Mouse (Mus musculus): ENCODE measurements around the gene Dnm3. TPM values are rescaled to one million over a fixed set of nuclear protein-coding genes. Genes with fewer than 3 reads are reported as not detected.

Dnm3 gene
- polyA plus RNA-seq, 1 experiment from 2014 or later = 35.6 TPM

DNA sequence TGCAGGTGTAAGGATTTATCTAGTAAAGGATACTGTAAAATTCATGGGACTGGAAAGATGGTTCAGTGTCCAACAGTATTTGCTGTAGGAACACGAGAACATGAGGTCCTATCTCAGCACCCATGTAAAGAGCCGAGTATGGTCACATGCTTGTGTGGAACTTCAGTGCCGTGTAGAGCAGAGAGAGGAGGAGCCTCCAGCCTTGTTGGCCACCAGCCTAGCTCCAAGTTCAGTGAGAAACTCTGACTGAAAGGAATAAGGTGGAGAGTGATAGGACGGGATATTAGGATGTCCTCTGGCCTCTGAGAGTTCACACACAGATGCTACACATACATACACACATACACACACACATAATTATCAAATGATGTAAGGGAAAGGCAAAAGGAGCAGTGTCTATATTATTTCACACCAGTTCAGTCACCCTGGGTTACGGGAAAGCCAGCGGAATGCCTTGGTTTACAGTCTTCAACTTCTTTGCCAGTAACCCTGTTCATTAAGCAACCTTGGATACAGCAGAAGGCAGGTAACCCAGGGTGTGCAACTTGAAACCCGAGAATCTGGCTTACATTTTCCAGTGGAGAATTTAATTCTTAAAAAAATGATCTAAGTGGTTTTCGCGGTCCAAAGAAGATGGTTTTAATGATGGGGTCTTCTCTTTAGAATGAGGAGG lies 497.1 kb downstream of the Dnm3 start:
- no peaks in the 10 kb centered on the region for H3K27me3 ChIP-seq
- POLR2A ChIA-PET = interaction anchor here (0.7 kb wide), 1 partner anchor 16 kb away, joined by 3 read pairs; no protein-coding TSS in a partner anchor
- ATAC-seq (no peak), DNase-seq (ENCODE audit: low read depth, low spot score) (no peak)
- CTCF ChIA-PET = interaction anchor here (0.6 to 1.3 kb wide), 4 partner anchors 12 to 352 kb away, joined by 3 read pairs; partner anchors contain the start of gene Pigc
- TF ChIP-seq CTCF (IDR thresholded peaks at IDR 0.05) = no peak
- in situ Hi-C loops (cut with MboI; ENCODE audit: low pct_unique_long_range_greater_than_20kb) = loop anchor here (25.0 kb wide), 1 partner anchor 557 kb away; the partner anchor contains the start of gene Mettl13

- ChIA-PET POLR2A (interaction anchor here (0.6 to 0.7 kb wide), 2 partner anchors 15 to 166 kb away, joined by 3 read pairs; no protein-coding TSS in a partner anchor), CTCF (interaction anchor here (0.6 to 1.3 kb wide), 4 partner anchors 11 to 353 kb away, joined by 3 read pairs; partner anchors contain the start of gene Pigc)
- ATAC-seq = no peak
- no peaks in the 10 kb centered on the region for H3K27me3 ChIP-seq
- no peak for TF ChIP-seq CTCF (IDR thresholded peaks at IDR 0.05)
- in situ Hi-C loops (cut with MboI; ENCODE audit: low pct_unique_long_range_greater_than_20kb) = loop anchor here (25.0 kb wide), 1 partner anchor 557 kb away; the partner anchor contains the start of gene Mettl13
- DNase-seq (ENCODE audit: low read depth, low spot score) = no peak
Observed at GRCm38 (mm10) chr1:161980046-161980445, 497.8 kb downstream of the Dnm3 start.

DNA sequence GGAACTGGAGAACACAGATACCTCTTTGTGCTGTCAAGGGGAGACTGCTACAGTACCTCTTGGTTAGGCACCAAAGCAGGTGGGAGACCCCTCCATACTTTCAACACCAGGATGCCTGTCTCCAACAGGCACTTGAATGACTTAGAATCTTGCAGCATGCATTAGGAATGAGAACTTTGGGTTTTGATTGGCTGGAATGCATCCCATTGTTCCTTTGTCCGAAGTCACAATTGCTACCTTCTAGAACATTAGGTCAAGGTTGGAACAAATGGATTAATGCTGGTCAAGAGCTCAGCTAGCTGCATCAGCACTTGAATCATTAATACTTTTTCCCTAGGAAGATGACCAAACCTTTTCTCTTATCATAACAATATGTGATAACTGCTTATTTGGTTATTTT lies 498.3 kb downstream of the Dnm3 start, which contains the start of gene 4930558K02Rik:
Gene 4930558K02Rik, minus strand, starts transcription at position 101 of the 400 bp plus-strand sequence.
- DNase-seq (ENCODE audit: low read depth, low spot score) = no peak
- no peak for TF ChIP-seq CTCF (IDR thresholded peaks at IDR 0.05)
- in situ Hi-C loops (cut with MboI; ENCODE audit: low pct_unique_long_range_greater_than_20kb) = loop anchor here (25.0 kb wide), 1 partner anchor 558 kb away; the partner anchor contains the start of gene Mettl13
- CTCF ChIA-PET = interaction anchor here (0.9 to 1.3 kb wide), 2 partner anchors 10 to 14 kb away, joined by 3 read pairs; partner anchors contain the start of gene Pigc
- no peaks in the 10 kb centered on the region for H3K27me3 ChIP-seq
- ATAC-seq = no peak
- POLR2A ChIA-PET = interaction anchor here (0.6 kb wide), 1 partner anchor 165 kb away, joined by 3 read pairs; no protein-coding TSS in a partner anchor

DNA sequence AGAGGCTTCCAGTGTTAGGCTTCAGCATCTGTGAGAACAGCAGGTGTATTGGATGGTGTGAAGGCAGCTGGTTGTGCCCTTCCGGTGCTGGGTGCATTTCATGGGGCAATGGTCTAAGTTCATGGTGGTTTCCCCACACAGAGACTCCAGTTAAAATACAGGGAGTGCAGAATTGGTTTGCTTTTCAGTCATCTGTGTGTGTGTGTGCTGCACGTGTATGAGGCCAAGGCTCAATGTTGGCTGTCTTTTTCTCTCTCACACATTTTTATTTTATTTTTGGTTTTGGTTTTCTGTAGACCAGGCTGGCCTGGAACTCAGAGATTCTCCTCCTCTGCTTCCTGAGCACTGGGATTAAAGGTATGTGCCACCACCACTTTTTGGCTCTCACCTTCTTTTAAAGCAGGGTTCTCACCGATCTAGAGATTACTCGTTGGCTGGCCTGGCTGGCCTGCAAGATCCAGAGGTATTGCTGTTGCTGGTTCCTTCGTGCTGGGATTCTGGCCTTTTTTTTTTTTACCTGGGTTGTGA lies 499.6 kb downstream of the Dnm3 start:
- CTCF ChIA-PET = interaction anchor here (0.7 to 2.5 kb wide), 2 partner anchors 10 to 339 kb away, joined by 3 to 7 read pairs; no protein-coding TSS in a partner anchor
- ATAC-seq (no peak), DNase-seq (ENCODE audit: low read depth, low spot score) (no peak)
- in situ Hi-C loops (cut with MboI; ENCODE audit: low pct_unique_long_range_greater_than_20kb) = loop anchor here (25.0 kb wide), 1 partner anchor 559 kb away; the partner anchor contains the start of gene Mettl13
- no peak for TF ChIP-seq CTCF (IDR thresholded peaks at IDR 0.05)
- POLR2A ChIA-PET = no interaction called here
- H3K27me3 ChIP-seq = no peaks in the 10 kb centered on the region

DNA sequence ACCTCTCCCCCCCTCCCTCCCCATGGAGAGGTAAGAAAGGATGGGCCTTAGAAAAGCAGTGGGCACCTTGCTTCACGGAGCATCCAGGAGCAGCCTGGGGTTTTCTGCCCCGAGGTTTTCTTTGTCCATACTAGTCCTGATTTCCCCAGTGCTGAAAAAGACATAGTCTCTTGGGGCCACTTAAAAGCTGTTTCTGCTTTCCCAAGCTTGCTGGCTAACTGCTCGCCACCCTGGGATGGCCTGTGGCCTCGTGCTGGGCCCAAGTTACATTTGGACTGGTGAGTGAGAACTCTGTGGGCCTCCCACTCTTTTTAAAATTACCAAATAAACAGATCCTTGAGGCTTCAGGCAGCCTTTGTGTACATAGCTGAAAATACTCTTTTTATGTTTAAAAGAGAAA lies 500.5 kb downstream of the Dnm3 start:
- no peak for TF ChIP-seq CTCF (IDR thresholded peaks at IDR 0.05)
- ATAC-seq (no peak), DNase-seq (ENCODE audit: low read depth, low spot score) (no peak)
- ChIA-PET CTCF (interaction anchor here (0.7 to 2.5 kb wide), 5 partner anchors 8 to 340 kb away, joined by 3 to 10 read pairs (median 7); no protein-coding TSS in a partner anchor), POLR2A (no interaction called here)
- in situ Hi-C loops (cut with MboI; ENCODE audit: low pct_unique_long_range_greater_than_20kb) = loop anchor here (25.0 kb wide), 1 partner anchor 560 kb away; the partner anchor contains the start of gene Mettl13
- H3K27me3 ChIP-seq = no peaks in the 10 kb centered on the region

GRCm38 (mm10) chr1:161976255-161977182 lies 501.3 kb downstream of the Dnm3 start:
- no peaks in the 10 kb centered on the region for H3K27me3 ChIP-seq
- ChIA-PET POLR2A (no interaction called here), CTCF (interaction anchor here (1.0 to 2.5 kb wide), 7 partner anchors 8 to 360 kb away, joined by 3 to 10 read pairs (median 6); no protein-coding TSS in a partner anchor)
- peak; percentile 90 for TF ChIP-seq CTCF (IDR thresholded peaks at IDR 0.05)
- ATAC-seq (peak; percentile 87), DNase-seq (ENCODE audit: low read depth, low spot score) (peak; percentile 63)
- in situ Hi-C loops (cut with MboI; ENCODE audit: low pct_unique_long_range_greater_than_20kb) = loop anchor here (25.0 kb wide), 1 partner anchor 561 kb away; the partner anchor contains the start of gene Mettl13

GRCm38 (mm10) chr1:161972233-161972632 lies 505.6 kb downstream of the Dnm3 start:
- no peak for TF ChIP-seq CTCF (IDR thresholded peaks at IDR 0.05)
- POLR2A ChIA-PET = no interaction called here
- DNase-seq (ENCODE audit: low read depth, low spot score) (no peak), ATAC-seq (no peak)
- in situ Hi-C loops (cut with MboI; ENCODE audit: low pct_unique_long_range_greater_than_20kb) = loop anchor here (25.0 kb wide), 1 partner anchor 690 kb away; the partner anchor contains the start of gene Myocos
- CTCF ChIA-PET = no interaction called here
- H3K27me3 ChIP-seq = no peaks in the 10 kb centered on the region

GRCm38 (mm10) chr1:161970874-161971273 lies 507.0 kb downstream of the Dnm3 start:
- ATAC-seq (no peak), DNase-seq (ENCODE audit: low read depth, low spot score) (no peak)
- CTCF ChIA-PET = no interaction called here
- TF ChIP-seq CTCF (IDR thresholded peaks at IDR 0.05) = no peak
- POLR2A ChIA-PET = interaction anchor here (0.6 kb wide), 1 partner anchor 1937 kb away, joined by 3 read pairs; no protein-coding TSS in a partner anchor
- in situ Hi-C loops (cut with MboI; ENCODE audit: low pct_unique_long_range_greater_than_20kb) = loop anchor here (25.0 kb wide), 1 partner anchor 691 kb away; the partner anchor contains the start of gene Myocos
- no peaks in the 10 kb centered on the region for H3K27me3 ChIP-seq

GRCm38 (mm10) chr1:161968589-161969407 lies 509.0 kb downstream of the Dnm3 start, which contains the start of gene Pigc:
Pigc (plus strand) TSS chr1:161969186.
- POLR2A ChIA-PET = interaction anchor here (1.0 kb wide), 1 partner anchor 342 kb away, joined by 3 read pairs; no protein-coding TSS in a partner anchor

More at GRCm38 (mm10) chr1:161968589-161969407, 509.0 kb downstream of the Dnm3 start, which contains the start of gene Pigc:
- no peaks in the 10 kb centered on the region for H3K27me3 ChIP-seq
- DNase-seq (ENCODE audit: low read depth, low spot score) (peak; percentile 64), ATAC-seq (peak; percentile 97)
- TF ChIP-seq CTCF (IDR thresholded peaks at IDR 0.05) = peak; percentile 96
- in situ Hi-C loops (cut with MboI; ENCODE audit: low pct_unique_long_range_greater_than_20kb) = loop anchor here (25.0 kb wide), 1 partner anchor 694 kb away; the partner anchor contains the start of gene Myocos
- CTCF ChIA-PET = interaction anchor here (0.7 to 1.4 kb wide), 6 partner anchors 9 to 94 kb away, joined by 3 to 4 read pairs (median 3); partner anchors contain the start of genes 4930558K02Rik and Suco
